In genomic region chr11:12384826-12385225, GRCm38 (mm10) we compare ENCODE assay signal across 9 mouse cellular contexts.
DNase-seq lines count a peak whose midpoint lies in the region; ATAC-seq lines count a peak whose summit lies in the region.
"Had no signal": no experiment of that assay in that cellular context is flagged by ENCODE, and none has a peak within 500 bp of the region (broad histone marks: within the 10 kb centered on the region; RNA-seq: fewer than 3 reads in every experiment).

No protein-coding gene starts in this region.

- DNase-seq in cerebellum, adult 11-12 months: peak; percentile 16
- DNase-seq in cerebellum, adult 11 months: no peak
- peak; percentile 6 for DNase-seq in liver
- DNase-seq in liver, embryonic 11.5 days (ENCODE audit: low spot score): no peak
- DNase-seq in heart, adult 9 months (ENCODE audit: low spot score in 2 of 2): peak; percentile 34 to 45
- peak; percentile 15 for DNase-seq in ovary, postnatal 14 days (ENCODE audit: low spot score)
- no peak for DNase-seq in spleen, postnatal 14 days (ENCODE audit: low spot score in 2 of 2)
- no peak for DNase-seq in urinary bladder, postnatal 25 days (ENCODE audit: low spot score)

- no peaks in the 10 kb centered on the region for H3K36me3 ChIP-seq in liver, embryonic 11.5 days (ENCODE audit: control insufficient read depth, insufficient read depth, low read length)

- no peak overlapping the region for H3K4me2 ChIP-seq in liver, embryonic 11.5 days

- 73% methylated on average over 2 of the region's 2 CpGs for WGBS in liver, embryonic 11.5 days

- ATAC-seq in liver, embryonic 11.5 days (replicated peaks; ENCODE audit: low FRiP score): no peak

- H3K9me3 ChIP-seq in liver, embryonic 11.5 days (ENCODE audit: control insufficient read depth, low read length): no peaks in the 10 kb centered on the region

- H3K27ac ChIP-seq in liver, embryonic 11.5 days (ENCODE audit: low read depth, low read length): no peak overlapping the region
- H3K27ac ChIP-seq: macrophage had no signal

- no peaks in the 10 kb centered on the region for H3K27me3 ChIP-seq in liver, embryonic 11.5 days (replicated peaks; ENCODE audit: control insufficient read depth, insufficient read depth, low read length)

- no peak overlapping the region for H3K4me3 ChIP-seq in liver, embryonic 11.5 days (ENCODE audit: low read depth, low read length)

- H3K9ac ChIP-seq in liver, embryonic 11.5 days (ENCODE audit: low read depth, low read length): no peak overlapping the region

- H3K4me1 ChIP-seq in liver, embryonic 11.5 days (replicated peaks; ENCODE audit: control insufficient read depth, insufficient read depth, low read length): no peaks in the 10 kb centered on the region

Comparison
In these comparisons a context has a peak if more than half of its experiments do, and no peak if none do; other contexts are left out.
1. DNase-seq: peak in cerebellum, adult 11-12 months (single experiment), liver (single experiment), heart, adult 9 months (2 of 2) and ovary, postnatal 14 days (single experiment); none in cerebellum, adult 11 months (single experiment), liver, embryonic 11.5 days (single experiment), spleen, postnatal 14 days (0 of 2) and urinary bladder, postnatal 25 days (single experiment).